Mouse (Mus musculus): Measurements from ENCODE around the gene Lrrc8d. TPM values are rescaled to one million over a fixed set of nuclear protein-coding genes. Genes with fewer than 3 reads are reported as not detected.

The Lrrc8d gene
- polyA plus RNA-seq, 1 experiment: 25.4 TPM

DNA sequence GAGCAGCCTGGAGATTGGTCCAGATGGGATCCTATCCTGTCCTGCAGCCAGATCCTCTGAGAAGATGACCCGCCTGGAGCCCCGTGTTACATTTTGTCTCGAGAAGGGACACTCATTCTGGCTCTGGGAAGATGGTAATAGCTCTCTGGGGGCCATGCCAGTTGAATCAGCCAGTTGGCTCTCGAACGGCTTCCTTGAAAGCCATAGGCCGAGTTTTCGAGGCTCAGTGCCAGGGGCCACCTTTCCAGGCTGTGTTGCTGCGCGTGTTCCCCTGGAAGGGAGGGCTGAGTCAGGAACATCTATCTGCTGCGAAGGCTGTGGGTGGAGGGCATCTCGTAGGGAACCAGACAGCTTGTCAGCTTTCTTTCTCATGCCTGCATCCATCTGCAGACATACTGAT is 23.0 kb downstream of the Lrrc8d start:
- TF ChIP-seq CTCF (IDR thresholded peaks at IDR 0.05; ENCODE audit: borderline replicate concordance, extremely low read depth, insufficient read depth, insufficient read length): no peak
- no peak for TF ChIP-seq POLR2A (IDR thresholded peaks at IDR 0.05; ENCODE audit: borderline replicate concordance, extremely low read depth, insufficient read depth, insufficient read length, poor library complexity, severe bottlenecking)
- no peak for DNase-seq (ENCODE audit: low read depth)

- no peak for TF ChIP-seq CTCF (IDR thresholded peaks at IDR 0.05; ENCODE audit: borderline replicate concordance, extremely low read depth, insufficient read depth, insufficient read length)
- no peak for TF ChIP-seq POLR2A (IDR thresholded peaks at IDR 0.05; ENCODE audit: borderline replicate concordance, extremely low read depth, insufficient read depth, insufficient read length, poor library complexity, severe bottlenecking)
- DNase-seq (ENCODE audit: low read depth): no peak
Observed at GRCm38 (mm10) chr5:105730193-105730831, 30.5 kb downstream of the Lrrc8d start.

- TF ChIP-seq CTCF (IDR thresholded peaks at IDR 0.05; ENCODE audit: borderline replicate concordance, extremely low read depth, insufficient read depth, insufficient read length) (no peak), POLR2A (IDR thresholded peaks at IDR 0.05; ENCODE audit: borderline replicate concordance, extremely low read depth, insufficient read depth, insufficient read length, poor library complexity, severe bottlenecking) (no peak)
- no peak for DNase-seq (ENCODE audit: low read depth)
Observed at GRCm38 (mm10) chr5:105731173-105731626, 31.4 kb downstream of the Lrrc8d start.

DNA sequence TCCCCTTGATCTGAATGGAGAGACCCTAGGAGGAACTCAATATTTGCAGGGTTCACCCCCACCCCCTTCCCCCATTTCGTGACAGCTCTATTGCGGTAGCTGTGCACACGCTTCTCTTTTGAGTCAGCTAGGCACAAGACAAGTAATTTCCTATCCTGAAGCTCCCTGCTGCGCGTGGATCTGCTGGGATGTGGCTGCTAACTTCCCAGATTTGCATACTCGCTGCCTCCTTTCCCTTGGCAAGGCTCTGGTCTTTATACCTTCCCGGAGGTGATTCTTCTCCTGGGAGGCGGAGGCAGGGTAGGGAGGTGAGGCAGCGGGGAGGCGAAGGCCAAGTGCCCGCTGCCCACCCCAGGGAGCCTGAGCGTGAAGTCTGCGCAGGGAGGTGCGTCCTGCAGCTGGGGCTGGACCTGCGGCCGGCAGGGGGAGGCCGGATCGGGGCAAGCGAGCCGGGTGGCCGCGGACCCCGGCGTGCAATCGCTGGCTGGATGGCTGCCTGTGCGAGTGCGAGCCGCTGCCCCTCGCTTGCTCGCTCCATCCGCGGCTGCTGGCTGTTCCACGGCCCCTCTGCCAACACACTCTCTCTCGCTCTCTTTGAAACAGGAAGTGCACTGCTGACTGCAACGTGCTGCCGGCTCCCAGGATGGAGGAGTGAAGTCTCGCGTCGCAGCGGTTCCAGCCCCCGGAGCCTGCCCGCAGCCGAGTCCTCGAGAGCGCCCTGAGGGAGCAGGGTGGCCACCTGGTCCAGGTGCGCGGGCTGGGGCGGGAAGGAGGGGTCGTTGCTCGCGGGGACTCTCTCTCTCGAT is 32.1 kb downstream of the Lrrc8d start:
- TF ChIP-seq CTCF (IDR thresholded peaks at IDR 0.05; ENCODE audit: borderline replicate concordance, extremely low read depth, insufficient read depth, insufficient read length): no peak
- TF ChIP-seq POLR2A (IDR thresholded peaks at IDR 0.05; ENCODE audit: borderline replicate concordance, extremely low read depth, insufficient read depth, insufficient read length, poor library complexity, severe bottlenecking): no peak
- DNase-seq (ENCODE audit: low read depth): peak; percentile 72

- DNase-seq (ENCODE audit: low read depth): no peak
Observed at GRCm38 (mm10) chr5:105732433-105732891, 32.7 kb downstream of the Lrrc8d start.

GRCm38 (mm10) chr5:105733226-105733625 is 33.5 kb downstream of the Lrrc8d start:
- TF ChIP-seq POLR2A (IDR thresholded peaks at IDR 0.05; ENCODE audit: borderline replicate concordance, extremely low read depth, insufficient read depth, insufficient read length, poor library complexity, severe bottlenecking) (no peak), CTCF (IDR thresholded peaks at IDR 0.05; ENCODE audit: borderline replicate concordance, extremely low read depth, insufficient read depth, insufficient read length) (no peak)
- DNase-seq (ENCODE audit: low read depth): peak; percentile 58

More at GRCm38 (mm10) chr5:105732433-105732891, 32.7 kb downstream of the Lrrc8d start:
- no peak for TF ChIP-seq POLR2A (IDR thresholded peaks at IDR 0.05; ENCODE audit: borderline replicate concordance, extremely low read depth, insufficient read depth, insufficient read length, poor library complexity, severe bottlenecking)
- TF ChIP-seq CTCF (IDR thresholded peaks at IDR 0.05; ENCODE audit: borderline replicate concordance, extremely low read depth, insufficient read depth, insufficient read length): no peak

GRCm38 (mm10) chr5:105736365-105736764 is 36.6 kb downstream of the Lrrc8d start:
- TF ChIP-seq POLR2A (IDR thresholded peaks at IDR 0.05; ENCODE audit: borderline replicate concordance, extremely low read depth, insufficient read depth, insufficient read length, poor library complexity, severe bottlenecking) (no peak), CTCF (IDR thresholded peaks at IDR 0.05; ENCODE audit: borderline replicate concordance, extremely low read depth, insufficient read depth, insufficient read length) (no peak)
- no peak for DNase-seq (ENCODE audit: low read depth)

GRCm38 (mm10) chr5:105737145-105737544 is 37.4 kb downstream of the Lrrc8d start:
- no peak for TF ChIP-seq POLR2A (IDR thresholded peaks at IDR 0.05; ENCODE audit: borderline replicate concordance, extremely low read depth, insufficient read depth, insufficient read length, poor library complexity, severe bottlenecking)
- TF ChIP-seq CTCF (IDR thresholded peaks at IDR 0.05; ENCODE audit: borderline replicate concordance, extremely low read depth, insufficient read depth, insufficient read length): no peak
- DNase-seq (ENCODE audit: low read depth): no peak

- TF ChIP-seq POLR2A (IDR thresholded peaks at IDR 0.05; ENCODE audit: borderline replicate concordance, extremely low read depth, insufficient read depth, insufficient read length, poor library complexity, severe bottlenecking): no peak
- TF ChIP-seq CTCF (IDR thresholded peaks at IDR 0.05; ENCODE audit: borderline replicate concordance, extremely low read depth, insufficient read depth, insufficient read length): no peak
- peak; percentile 91 for DNase-seq (ENCODE audit: low read depth)
Observed at GRCm38 (mm10) chr5:105740437-105740836, 40.7 kb downstream of the Lrrc8d start.

- TF ChIP-seq POLR2A (IDR thresholded peaks at IDR 0.05; ENCODE audit: borderline replicate concordance, extremely low read depth, insufficient read depth, insufficient read length, poor library complexity, severe bottlenecking) (no peak), CTCF (IDR thresholded peaks at IDR 0.05; ENCODE audit: borderline replicate concordance, extremely low read depth, insufficient read depth, insufficient read length) (no peak)
- no peak for DNase-seq (ENCODE audit: low read depth)
Observed at GRCm38 (mm10) chr5:105742641-105743040, 42.9 kb downstream of the Lrrc8d start.

DNA sequence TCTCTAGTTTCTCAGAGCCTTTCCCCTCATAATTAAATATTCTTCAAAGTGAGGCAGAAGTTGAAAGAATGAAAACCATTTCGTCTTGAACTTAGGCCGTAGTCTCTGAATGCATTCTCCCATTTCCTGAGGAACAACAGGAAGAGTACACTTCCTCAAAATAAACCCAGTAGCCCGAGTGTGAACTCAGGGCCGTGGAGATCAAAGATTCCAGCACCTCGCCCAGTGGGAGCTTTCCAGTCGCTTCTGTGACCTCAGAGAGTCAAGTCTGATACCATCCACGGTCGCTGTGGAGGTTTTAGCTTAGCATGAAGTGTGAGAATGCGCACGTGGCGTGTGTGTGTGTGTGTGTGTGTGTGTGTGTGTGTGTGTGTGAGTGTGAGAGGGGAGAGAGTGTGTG is 45.6 kb downstream of the Lrrc8d start:
- TF ChIP-seq POLR2A (IDR thresholded peaks at IDR 0.05; ENCODE audit: borderline replicate concordance, extremely low read depth, insufficient read depth, insufficient read length, poor library complexity, severe bottlenecking) (no peak), CTCF (IDR thresholded peaks at IDR 0.05; ENCODE audit: borderline replicate concordance, extremely low read depth, insufficient read depth, insufficient read length) (no peak)
- no peak for DNase-seq (ENCODE audit: low read depth)
